Mouse (Mus musculus) C2C12 (cell line): ENCODE measurements at regions not wholly inside any gene's neighbourhood (a gene's known extent, or its start where the extent isn't known, plus 50 kb on each side); places are given as distances from the start of the nearest gene placed in this dataset.

Source experiments
- H3K27me3 ChIP-seq: one replicate; pipeline ENCODE4 v1.6.1; 2011; ENCODE audit not compliant: control insufficient read depth, insufficient read depth, insufficient read length
- H3K36me3 ChIP-seq: one replicate; pipeline ENCODE4 v1.6.1; 2011; ENCODE audit not compliant: control insufficient read depth, insufficient read depth
- H3K4me3 ChIP-seq: one replicate; pipeline ENCODE4 v1.5.1; 2011; ENCODE audit warnings: mild to moderate bottlenecking, control low read depth; ENCODE audit not compliant: poor library complexity, insufficient read depth, severe bottlenecking
- H3K79me2 ChIP-seq: one replicate; pipeline ENCODE4 v1.6.1; 2011; ENCODE audit not compliant: control insufficient read depth, insufficient read depth
- H3K79me3 ChIP-seq: one replicate; pipeline ENCODE4 v1.6.1; 2011; ENCODE audit warnings: low read depth, control low read depth
- H3ac ChIP-seq: one replicate; pipeline ENCODE3; 2011; ENCODE audit warnings: low read depth; ENCODE audit not compliant: control insufficient read depth, insufficient read length
- CEBPB ChIP-seq: IDR thresholded peaks from one replicate; pipeline ENCODE4 v1.6.1; 2011; ENCODE audit warnings: low read depth, mild to moderate bottlenecking, control low read depth, moderate library complexity
- CTCF ChIP-seq: IDR thresholded peaks from one replicate; pipeline ENCODE4 v1.5.1; 2011; ENCODE audit not compliant: control insufficient read depth, insufficient read depth, insufficient read length
- FOSL1 ChIP-seq: IDR thresholded peaks from one replicate; pipeline ENCODE4 v1.8.0; 2011; ENCODE audit warnings: mild to moderate bottlenecking, low read length; ENCODE audit not compliant: poor library complexity, insufficient read depth, severe bottlenecking
- MAX ChIP-seq: IDR thresholded peaks from one replicate; pipeline ENCODE4 v1.6.1; 2011; ENCODE audit warnings: mild to moderate bottlenecking, control low read depth
- MYOD1 ChIP-seq: IDR thresholded peaks from one replicate; pipeline ENCODE4 v1.6.1; 2011; ENCODE audit warnings: low read depth; ENCODE audit not compliant: control insufficient read depth, insufficient read length
- MYOG ChIP-seq: IDR thresholded peaks from one replicate; pipeline ENCODE4 v1.6.1; 2011; ENCODE audit not compliant: control insufficient read depth, insufficient read length; ENCODE audit errors: extremely low read depth
- USF1 ChIP-seq: IDR thresholded peaks from one replicate; pipeline ENCODE4 v1.6.1; 2011; ENCODE audit warnings: low read depth, mild to moderate bottlenecking, control low read depth, moderate library complexity

DNA sequence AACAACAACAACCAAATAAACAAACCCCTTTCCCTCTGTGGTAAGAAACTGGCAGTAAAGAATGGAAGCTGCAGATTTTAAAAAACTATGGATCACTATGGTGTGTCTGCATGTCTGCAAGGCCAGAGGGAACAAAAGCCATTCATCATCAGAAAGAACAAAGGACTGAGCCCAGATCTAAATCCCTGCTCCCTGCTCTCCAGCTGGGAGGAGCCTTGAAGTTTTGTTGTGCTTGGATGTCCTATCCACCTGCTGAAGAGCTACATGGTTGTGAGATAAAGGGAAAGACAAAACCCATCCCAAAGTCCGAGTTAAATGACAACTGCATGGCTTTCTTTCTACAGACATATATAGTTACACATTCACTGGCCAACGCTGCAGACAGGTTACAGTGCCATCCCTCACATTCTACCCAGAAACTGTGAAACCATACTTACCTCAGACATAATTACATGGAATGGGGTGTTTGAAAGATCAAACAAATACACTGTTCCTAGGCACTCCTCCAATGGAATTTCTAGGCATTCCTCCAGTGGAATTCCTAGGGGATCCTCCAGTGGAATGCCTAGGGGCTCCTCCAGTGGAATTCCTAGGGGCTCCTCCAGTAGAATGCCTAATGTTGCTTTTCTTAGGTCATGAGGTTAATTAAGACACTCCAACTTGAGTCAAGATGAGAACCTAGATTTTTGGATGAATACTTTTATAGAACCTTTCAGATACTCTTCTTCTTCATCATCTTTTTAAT lies 2054.2 kb downstream of the A830018L16Rik start:
- no peaks in the 10 kb centered on the region for H3K79me2 ChIP-seq
- no peak for TF ChIP-seq USF1
- TF ChIP-seq MAX, result no peak
- no peak overlapping the region for H3K4me3 ChIP-seq
- H3K79me3 ChIP-seq, result no peaks in the 10 kb centered on the region
- H3K27me3 ChIP-seq, result peaks cover 3% of the 10 kb centered on the region
- no peak overlapping the region for H3ac ChIP-seq
- H3K36me3 ChIP-seq, result no peaks in the 10 kb centered on the region

DNA sequence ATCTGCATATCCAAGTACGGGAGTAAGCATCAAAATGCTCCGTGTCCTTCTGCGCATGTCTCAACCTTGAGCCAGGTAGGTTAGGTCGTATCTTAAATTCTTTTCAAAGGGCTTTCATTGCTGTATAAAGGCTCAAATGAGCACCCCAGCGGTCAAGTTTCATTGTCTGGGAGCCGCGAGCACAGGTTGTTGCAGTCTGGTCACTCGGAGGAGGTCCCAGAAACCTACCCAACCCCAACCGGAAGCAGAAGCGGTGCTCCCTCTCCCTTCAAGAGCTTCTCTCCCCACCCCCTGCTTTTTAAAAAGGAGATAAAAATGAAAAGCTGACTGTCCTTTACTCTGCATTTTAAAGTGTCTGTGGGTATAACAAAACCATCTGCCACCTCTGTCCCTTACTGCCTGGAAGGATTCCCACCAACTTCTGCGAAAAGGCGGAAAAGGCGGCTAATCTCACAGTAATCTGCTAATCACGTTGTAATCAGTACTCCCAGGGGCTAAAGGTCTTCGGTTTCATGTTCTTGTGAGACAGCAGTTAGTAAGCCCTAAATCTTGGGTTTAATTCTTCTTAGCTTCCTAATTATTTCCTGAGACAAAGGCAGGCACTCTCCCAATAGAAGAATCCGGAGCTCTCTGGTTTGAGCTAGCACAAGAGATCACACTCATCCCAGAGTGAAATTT lies 2081.0 kb downstream of the A830018L16Rik start:
- TF ChIP-seq MAX (no peak), FOSL1 (no peak), MYOD1 (no peak), USF1 (no peak), CTCF (no peak), MYOG (no peak), CEBPB (no peak)
- Histone ChIP-seq H3ac (no peak overlapping the region), H3K79me3 (no peaks in the 10 kb centered on the region), H3K27me3 (peaks cover 6% of the 10 kb centered on the region), H3K36me3 (no peaks in the 10 kb centered on the region), H3K79me2 (no peaks in the 10 kb centered on the region), H3K4me3 (no peak overlapping the region)

DNA sequence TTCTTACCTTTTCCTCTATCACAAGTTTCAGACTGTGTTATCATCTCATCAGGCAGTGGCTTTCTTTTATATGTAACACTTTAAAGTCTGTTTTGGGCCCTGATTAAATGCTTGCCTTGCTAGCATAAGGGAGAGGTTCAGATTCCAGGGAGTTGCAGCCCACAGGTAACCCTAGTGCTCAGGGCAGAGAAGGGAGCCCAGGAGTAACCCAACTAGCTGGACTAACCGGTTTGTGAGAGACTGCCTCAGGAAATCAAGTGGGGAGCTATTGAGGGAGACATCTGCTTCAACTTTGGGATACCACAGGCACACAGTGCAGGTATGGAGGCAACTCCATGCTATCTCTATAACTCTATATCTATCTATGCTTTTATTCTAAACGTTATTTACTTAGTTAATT lies 2082.5 kb downstream of the A830018L16Rik start:
- Histone ChIP-seq H3K79me2 (no peaks in the 10 kb centered on the region), H3K79me3 (no peaks in the 10 kb centered on the region), H3K4me3 (no peak overlapping the region), H3K27me3 (peaks cover 6% of the 10 kb centered on the region), H3ac (no peak overlapping the region), H3K36me3 (no peaks in the 10 kb centered on the region)
- no peak for TF ChIP-seq CTCF
- no peak for TF ChIP-seq CEBPB
- TF ChIP-seq MYOD1, result no peak
- TF ChIP-seq MYOG, result no peak
- no peak for TF ChIP-seq USF1
- no peak for TF ChIP-seq FOSL1
- TF ChIP-seq MAX, result no peak

DNA sequence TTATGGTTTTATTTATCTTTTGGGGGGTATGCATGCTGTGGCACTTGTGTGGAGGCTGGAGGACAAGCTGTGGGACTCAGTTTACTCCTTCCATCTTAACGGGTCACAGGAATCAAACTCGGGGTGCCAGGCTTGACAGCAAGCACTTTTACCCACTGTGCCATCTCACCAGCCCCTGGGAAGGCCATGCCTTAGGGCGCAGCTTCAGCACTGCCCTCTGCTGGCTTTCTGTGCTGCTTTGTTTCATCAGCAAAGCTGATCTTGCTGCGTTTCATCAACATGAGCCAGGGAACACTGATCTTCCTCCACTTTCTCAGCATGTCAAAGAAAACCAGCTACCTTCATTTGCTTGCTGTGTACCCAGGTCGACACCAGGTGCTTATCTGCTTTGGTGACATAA lies 2086.6 kb downstream of the A830018L16Rik start:
- Histone ChIP-seq H3K79me3 (no peaks in the 10 kb centered on the region), H3K27me3 (no peaks in the 10 kb centered on the region), H3K79me2 (no peaks in the 10 kb centered on the region), H3K36me3 (no peaks in the 10 kb centered on the region), H3ac (no peak overlapping the region), H3K4me3 (no peak overlapping the region)
- TF ChIP-seq FOSL1 (no peak), CTCF (peak; percentile 52)

DNA sequence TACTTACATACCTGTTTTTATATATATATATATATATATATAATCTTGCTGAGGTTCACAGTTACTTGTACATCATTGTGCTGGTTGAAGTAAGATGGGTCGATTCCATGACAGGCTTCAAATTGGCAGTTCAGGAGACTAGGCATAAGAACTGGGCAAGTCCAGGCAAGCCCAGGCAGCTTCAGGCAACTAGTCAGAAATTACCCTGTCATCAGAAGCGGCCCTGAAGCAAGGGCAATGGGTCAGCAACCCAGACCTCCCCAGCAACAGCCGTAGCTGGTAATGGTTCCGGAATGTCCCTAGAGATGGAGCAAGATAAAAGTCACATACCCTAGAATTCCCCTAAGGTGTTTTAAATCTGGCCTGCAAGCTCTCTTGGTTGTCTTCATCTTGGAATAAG lies 2088.0 kb downstream of the A830018L16Rik start:
- H3ac ChIP-seq, result no peak overlapping the region
- H3K4me3 ChIP-seq, result no peak overlapping the region
- no peaks in the 10 kb centered on the region for H3K79me2 ChIP-seq
- no peaks in the 10 kb centered on the region for H3K27me3 ChIP-seq
- TF ChIP-seq USF1, result no peak
- no peak for TF ChIP-seq MYOG
- no peak for TF ChIP-seq CTCF
- TF ChIP-seq MAX, result no peak
- TF ChIP-seq CEBPB, result no peak
- TF ChIP-seq MYOD1, result no peak
- no peak for TF ChIP-seq FOSL1
- H3K36me3 ChIP-seq, result no peaks in the 10 kb centered on the region
- H3K79me3 ChIP-seq, result no peaks in the 10 kb centered on the region

DNA sequence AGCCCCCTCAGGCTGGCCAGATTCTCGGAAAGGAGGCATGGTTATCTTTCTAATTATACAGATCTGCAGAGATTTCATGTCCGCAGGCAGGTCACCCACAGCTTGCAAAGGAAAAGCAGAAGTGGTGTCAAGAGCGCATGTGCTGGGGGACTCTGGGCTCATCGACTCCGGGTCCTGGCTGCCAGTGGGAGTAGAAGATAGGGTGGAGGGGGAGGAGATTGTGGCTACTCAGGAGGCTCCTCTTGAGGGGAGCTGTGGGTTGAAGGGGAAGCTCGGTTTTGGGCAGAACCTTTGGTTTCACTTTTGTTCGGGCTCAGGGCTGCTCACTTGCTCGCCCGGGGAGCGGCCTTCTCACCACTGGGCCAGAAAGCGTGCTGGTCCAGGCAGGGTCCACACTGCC lies 2099.9 kb downstream of the A830018L16Rik start:
- H3ac ChIP-seq, result no peak overlapping the region
- no peaks in the 10 kb centered on the region for H3K79me2 ChIP-seq
- no peaks in the 10 kb centered on the region for H3K79me3 ChIP-seq
- H3K27me3 ChIP-seq, result no peaks in the 10 kb centered on the region
- TF ChIP-seq MAX (no peak), CTCF (no peak), FOSL1 (no peak), CEBPB (no peak), USF1 (no peak), MYOD1 (no peak), MYOG (no peak)
- H3K36me3 ChIP-seq, result no peaks in the 10 kb centered on the region
- no peak overlapping the region for H3K4me3 ChIP-seq
